Mouse (Mus musculus): ENCODE data around the gene Opcml.

GRCm38 (mm10) chr9:27937660-27938059 lies 147.1 kb downstream of the Opcml start:
- TF ChIP-seq CTCF (IDR thresholded peaks at IDR 0.05; ENCODE audit: extremely low read depth, insufficient read length, insufficient replicate concordance, low read depth, low read length) (no peak), POLR2A (IDR thresholded peaks at IDR 0.05; ENCODE audit: low read depth, low read length) (no peak)

Data from small intestine, adult 2 months (tissue).